Mouse (Mus musculus): ENCODE measurements at regions not wholly inside any gene's neighbourhood (a gene's known extent, or its start where the extent isn't known, plus 50 kb on each side); places are given as distances from the start of the nearest gene placed in this dataset.

GRCm38 (mm10) chr14:72942571-72942970 lies 106.3 kb downstream of the Cysltr2 start:
- no peak for DNase-seq (ENCODE audit: low spot score)

- no peak for DNase-seq (ENCODE audit: low spot score)
These were observed 109.9 kb downstream of the Cysltr2 start for GRCm38 (mm10) chr14:72939067-72939393.

GRCm38 (mm10) chr14:72938382-72939066 lies 110.4 kb downstream of the Cysltr2 start:
- no peak for DNase-seq (ENCODE audit: low spot score)

GRCm38 (mm10) chr14:72933598-72933997 lies 115.3 kb downstream of the Cysltr2 start:
- no peak for DNase-seq (ENCODE audit: low spot score)

GRCm38 (mm10) chr14:72932296-72932695 lies 116.6 kb downstream of the Cysltr2 start:
- no peak for DNase-seq (ENCODE audit: low spot score)

GRCm38 (mm10) chr14:72901171-72901926 lies 147.6 kb downstream of the Cysltr2 start:
- DNase-seq (ENCODE audit: low spot score) = no peak

GRCm38 (mm10) chr14:72899630-72900029 lies 149.3 kb downstream of the Cysltr2 start:
- DNase-seq (ENCODE audit: low spot score) = no peak

GRCm38 (mm10) chr14:72892316-72892715 lies 156.6 kb downstream of the Cysltr2 start:
- DNase-seq (ENCODE audit: low spot score) = no peak

- no peak for DNase-seq (ENCODE audit: low spot score)
These were observed 159.3 kb downstream of the Cysltr2 start for GRCm38 (mm10) chr14:72889663-72890062.

GRCm38 (mm10) chr14:72887470-72888071 lies 161.3 kb downstream of the Cysltr2 start:
- DNase-seq (ENCODE audit: low spot score) = peak; percentile 15

GRCm38 (mm10) chr14:72886935-72887369 lies 162.0 kb downstream of the Cysltr2 start:
- peak; percentile 50 for DNase-seq (ENCODE audit: low spot score)

- DNase-seq (ENCODE audit: low spot score) = no peak
These were observed 163.1 kb downstream of the Cysltr2 start for GRCm38 (mm10) chr14:72885824-72886223.

GRCm38 (mm10) chr14:72884561-72884960 lies 164.4 kb downstream of the Cysltr2 start:
- no peak for DNase-seq (ENCODE audit: low spot score)

GRCm38 (mm10) chr14:72877132-72877531 lies 167.3 kb upstream of the Fndc3a start:
- DNase-seq (ENCODE audit: low spot score) = no peak

GRCm38 (mm10) chr14:72873494-72873893 lies 163.7 kb upstream of the Fndc3a start:
- no peak for DNase-seq (ENCODE audit: low spot score)

GRCm38 (mm10) chr14:72869188-72869749 lies 159.5 kb upstream of the Fndc3a start:
- peak; percentile 36 for DNase-seq (ENCODE audit: low spot score)

- no peak for DNase-seq (ENCODE audit: low spot score)
These were observed 157.1 kb upstream of the Fndc3a start for GRCm38 (mm10) chr14:72866896-72867295.

GRCm38 (mm10) chr14:72865531-72865930 lies 155.7 kb upstream of the Fndc3a start:
- DNase-seq (ENCODE audit: low spot score) = no peak

GRCm38 (mm10) chr14:72864792-72865191 lies 155.0 kb upstream of the Fndc3a start:
- no peak for DNase-seq (ENCODE audit: low spot score)

GRCm38 (mm10) chr14:72864130-72864529 lies 154.3 kb upstream of the Fndc3a start:
- no peak for DNase-seq (ENCODE audit: low spot score)

GRCm38 (mm10) chr14:72862806-72863526 lies 153.2 kb upstream of the Fndc3a start:
- no peak for DNase-seq (ENCODE audit: low spot score)

- peak; percentile 41 for DNase-seq (ENCODE audit: low spot score)
These were observed 144.4 kb upstream of the Fndc3a start for GRCm38 (mm10) chr14:72854226-72854625.
